In genomic region chr2:76866928-76867327, GRCm38 (mm10) we compare ENCODE assay signal across 8 mouse cellular contexts.
A peak's percentile ranks its signal among the peaks of the same experiment; 100 is the strongest.
DNase-seq lines count a peak whose midpoint lies in the region; ATAC-seq and TF ChIP-seq lines count a peak whose summit lies in the region.

No protein-coding gene starts in this region.

- ATAC-seq in cerebellum, adult (ENCODE audit: insufficient number of reproducible peaks, low FRiP score, low TSS enrichment): 0 out of 2 replicates have a peak, but pooled peaks have one; percentile 45
- ATAC-seq in limb, embryonic 14.5 days (ENCODE audit: low FRiP score, low read depth): no peak

- H3K4me2 ChIP-seq in limb, embryonic 14.5 days (replicated peaks; ENCODE audit: low read depth, low read length, severe bottlenecking): no peak overlapping the region

- no peak overlapping the region for H3K9ac ChIP-seq in limb, embryonic 14.5 days (ENCODE audit: low read depth, low read length, severe bottlenecking)

- H3K9me3 ChIP-seq in limb, embryonic 14.5 days (ENCODE audit: control insufficient read depth, low read length): no peaks in the 10 kb centered on the region
- H3K9me3 ChIP-seq in limb, embryonic 10.5 days (replicated peaks): no peaks in the 10 kb centered on the region

- H3K36me3 ChIP-seq in limb, embryonic 14.5 days (ENCODE audit: control insufficient read depth, insufficient read depth, low read length): no peaks in the 10 kb centered on the region
- no peaks in the 10 kb centered on the region for H3K36me3 ChIP-seq in limb, embryonic 10.5 days

- no peaks in the 10 kb centered on the region for H3K4me1 ChIP-seq in limb, embryonic 14.5 days (ENCODE audit: control insufficient read depth, insufficient read depth, low read length)
- no peaks in the 10 kb centered on the region for H3K4me1 ChIP-seq in limb, embryonic 10.5 days

- TF ChIP-seq POLR2A in limb, embryonic 14.5 days (IDR thresholded peaks at IDR 0.05; ENCODE audit: borderline replicate concordance, extremely low read depth, insufficient read depth, insufficient read length): no peak

- no peak overlapping the region for H3K4me3 ChIP-seq in limb, embryonic 14.5 days (replicated peaks; ENCODE audit: low read length)
- no peak overlapping the region for H3K4me3 ChIP-seq in limb, embryonic 10.5 days

- H3K27me3 ChIP-seq in limb, embryonic 14.5 days (ENCODE audit: control insufficient read depth, insufficient read depth, low read length): no peaks in the 10 kb centered on the region
- H3K27me3 ChIP-seq in limb, embryonic 10.5 days (ENCODE audit: low read depth, poor library complexity, severe bottlenecking): no peaks in the 10 kb centered on the region

- no peak overlapping the region for H3K27ac ChIP-seq in limb, embryonic 14.5 days (replicated peaks; ENCODE audit: low read depth, low read length)
- H3K27ac ChIP-seq in limb, embryonic 10.5 days: no peak overlapping the region

- whole genome bisulfite sequencing in limb, embryonic 14.5 days: 19% methylated on average over 4 of the region's 4 CpGs
- 22% methylated on average over 4 of the region's 4 CpGs for WGBS in limb, embryonic 10.5 days

- DNase-seq in cerebellum, postnatal 4 days (ENCODE audit: low spot score in 2 of 2): no peak
- peak; percentile 40 for DNase-seq in limb, embryonic 14.5 days (ENCODE audit: low spot score)
- no peak for DNase-seq in limb, embryonic 10.5 days (ENCODE audit: low spot score)
- DNase-seq in c-Kit-positive CD71-positive TER-119-positive erythroid progenitor cells, embryonic 14.5 days (ENCODE audit: low spot score): peak; percentile 24
- DNase-seq in lung, postnatal 14 days: peak; percentile 15
- DNase-seq in urinary bladder, postnatal 36 days (ENCODE audit: low spot score in 2 of 2): no peak
- DNase-seq in thymus, postnatal 25 days: no peak

Comparison
In these comparisons a context has a peak if more than half of its experiments do, and no peak if none do; other contexts are left out.
1. DNase-seq: peak in limb, embryonic 14.5 days (single experiment), c-Kit-positive CD71-positive TER-119-positive erythroid progenitor cells, embryonic 14.5 days (single experiment) and lung, postnatal 14 days (single experiment); none in cerebellum, postnatal 4 days (0 of 2), limb, embryonic 10.5 days (single experiment), urinary bladder, postnatal 36 days (0 of 2) and thymus, postnatal 25 days (single experiment).